Mouse (Mus musculus): ENCODE measurements around the gene Adad1. TPM values are rescaled to one million over a fixed set of nuclear protein-coding genes. Genes with fewer than 3 reads are reported as not detected.

The Adad1 gene
- polyA plus RNA-seq, 1 experiment from 2014 or later: 1.9 TPM

Other genes with a start within 250 kb of the Adad1 start
- 57.3 and 58.7 TPM in 2 replicates for gene 4932438A13Rik, start 200.4 kb upstream of the Adad1 start, polyA plus RNA-seq (2015; fragmentation: Nextera tagmentation; extraction: Ambion mirVana)
- 0.34 and 0.47 TPM in 2 replicates for gene Il2, start 62.4 kb downstream of the Adad1 start, polyA plus RNA-seq (2015; fragmentation: Nextera tagmentation; extraction: Ambion mirVana)
- gene Il21, start 169.1 kb downstream of the Adad1 start, polyA plus RNA-seq (2015; fragmentation: Nextera tagmentation; extraction: Ambion mirVana): not detected in 2 replicates
- gene Bbs12, start 249.0 kb downstream of the Adad1 start, polyA plus RNA-seq (2015; fragmentation: Nextera tagmentation; extraction: Ambion mirVana): 8.7 and 9.5 TPM in 2 replicates
- gene Cetn4, start 249.2 kb downstream of the Adad1 start, polyA plus RNA-seq (2015; fragmentation: Nextera tagmentation; extraction: Ambion mirVana): 3.2 and 4.0 TPM in 2 replicates

Data from limb, embryonic 13.5 days (tissue).